Mouse (Mus musculus): Measurements from ENCODE around the gene Ube2j2.

Gene Ube2j2

GRCm38 (mm10) chr4:155964396-155964795 lies 20.8 kb downstream of the Ube2j2 start:
- DNase-seq: no peak

- DNase-seq: no peak
Measured at GRCm38 (mm10) chr4:155969043-155969653, 25.5 kb downstream of the Ube2j2 start.

- no peak for DNase-seq
Measured at GRCm38 (mm10) chr4:155970286-155970685, 26.7 kb downstream of the Ube2j2 start.

GRCm38 (mm10) chr4:155972651-155973050 lies 29.0 kb downstream of the Ube2j2 start:
- no peak for DNase-seq

GRCm38 (mm10) chr4:155973239-155973638 lies 29.6 kb downstream of the Ube2j2 start:
- DNase-seq: no peak

GRCm38 (mm10) chr4:155981436-155982082 lies 37.9 kb downstream of the Ube2j2 start:
- DNase-seq: no peak

GRCm38 (mm10) chr4:155983788-155984187 lies 40.2 kb downstream of the Ube2j2 start:
- DNase-seq: no peak

- DNase-seq: no peak
Measured at GRCm38 (mm10) chr4:155991211-155991907, 47.7 kb downstream of the Ube2j2 start.

GRCm38 (mm10) chr4:155991908-155992230 lies 48.2 kb downstream of the Ube2j2 start:
- no peak for DNase-seq

- peak in 1 of 2 experiments; percentile 75 for DNase-seq
Measured at GRCm38 (mm10) chr4:155992241-155992905, 48.7 kb downstream of the Ube2j2 start, which contains the start of the genes B3galt6 and Sdf4. Gene B3galt6 (minus strand): TSS chr4:155992649. Gene Sdf4 (plus strand): TSS chr4:155992872.

- DNase-seq: peak; percentile 87 to 93
Measured at GRCm38 (mm10) chr4:155992906-155993547, 49.4 kb downstream of the Ube2j2 start.

- no peak for DNase-seq
Measured at GRCm38 (mm10) chr4:155993606-155994005, 50.0 kb downstream of the Ube2j2 start.

- DNase-seq: no peak
Measured at GRCm38 (mm10) chr4:156004109-156004508, 60.5 kb downstream of the Ube2j2 start.

GRCm38 (mm10) chr4:156008369-156008768 lies 64.7 kb downstream of the Ube2j2 start:
- no peak for DNase-seq
